Mouse (Mus musculus): Measurements from ENCODE around the gene Adarb2. TPM values are rescaled to one million over a fixed set of nuclear protein-coding genes. Genes with fewer than 3 reads are reported as not detected.
"Not testable (repeated sequence)": the region's sequence is repeated elsewhere in the genome, so short reads cannot be mapped to it uniquely, and the experiment has no call there.

The Adarb2 gene
- total RNA-seq, 4 experiments from 2014 or later: 21.7 to 32.0 (median 23.5) TPM

DNA sequence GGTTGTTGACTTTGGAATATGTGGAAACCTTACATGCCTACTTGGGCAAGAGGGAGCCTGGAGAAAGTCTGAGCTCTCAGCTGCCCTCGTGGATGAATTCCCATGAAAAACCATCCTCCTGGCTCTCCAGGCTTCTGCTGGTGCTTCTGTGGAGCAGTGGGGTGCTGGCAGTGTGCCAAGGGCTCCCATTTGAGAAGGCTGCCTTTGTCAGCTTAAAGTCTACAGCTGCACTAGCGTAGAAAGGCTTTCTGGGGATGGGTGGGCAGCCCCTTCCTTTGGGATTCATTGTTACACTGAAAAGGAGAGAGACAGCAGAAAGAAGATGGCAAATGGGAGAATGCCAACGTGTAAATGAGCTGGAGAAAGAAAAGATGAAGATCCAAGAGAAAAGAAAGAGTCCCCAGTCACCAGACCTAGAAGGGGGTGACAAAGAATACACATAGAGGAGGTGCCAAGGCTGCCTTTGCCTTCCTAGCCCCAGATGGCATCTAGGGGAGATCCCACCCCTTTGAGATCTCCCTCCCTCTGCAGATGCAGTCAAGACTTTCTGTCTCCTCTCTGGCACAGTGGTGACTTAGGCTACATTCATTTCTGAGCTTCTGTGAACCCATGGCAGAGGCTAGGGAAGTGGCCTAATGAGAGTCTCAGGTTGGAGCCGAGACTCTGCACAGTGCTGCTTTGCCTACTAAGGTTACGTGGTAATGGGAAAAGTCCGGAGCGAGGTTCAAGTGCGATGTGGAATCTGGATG, 381.8 kb downstream of the Adarb2 start:
- no peak for DNase-seq (ENCODE audit: low spot score in 2 of 2)

DNA sequence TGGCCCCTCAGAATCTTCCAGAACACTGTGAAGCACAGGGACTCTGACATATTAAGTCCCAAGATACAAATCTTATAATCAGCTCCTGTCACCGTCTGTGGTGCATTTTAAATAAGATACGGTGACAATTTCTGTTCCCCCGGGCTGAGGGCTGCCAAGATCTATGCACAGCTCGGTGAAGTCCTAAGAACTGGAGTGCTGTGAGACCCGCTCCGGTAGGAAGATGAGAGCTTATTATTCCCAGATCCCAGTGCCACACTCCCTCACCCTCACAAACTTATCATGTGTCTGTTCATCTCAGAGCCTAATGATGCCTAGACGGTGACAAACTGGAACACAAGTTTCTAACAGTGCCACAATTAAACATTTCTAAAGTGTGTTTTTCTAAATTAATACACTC, 384.8 kb downstream of the Adarb2 start:
- DNase-seq (ENCODE audit: low spot score in 2 of 2): no peak

DNA sequence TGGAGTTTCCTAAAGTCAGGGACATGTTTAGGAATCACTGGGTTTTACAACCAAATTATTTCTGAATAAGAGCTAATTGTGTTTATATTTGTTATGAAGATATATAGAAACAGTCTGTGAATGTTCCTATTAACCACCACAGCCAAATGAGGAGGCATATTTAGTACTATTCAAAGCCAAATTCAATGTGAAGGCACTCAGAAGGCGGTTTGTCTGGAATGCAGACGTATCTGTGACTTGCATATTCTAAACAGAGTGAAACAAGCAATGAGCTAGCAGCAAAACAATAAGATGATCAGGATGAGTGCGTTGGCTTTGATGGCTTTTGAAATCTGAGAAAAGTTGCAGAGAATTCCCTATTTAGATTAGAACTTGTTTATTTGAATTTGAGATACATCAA, 387.8 kb downstream of the Adarb2 start:
- no peak for DNase-seq (ENCODE audit: low spot score in 2 of 2)

DNA sequence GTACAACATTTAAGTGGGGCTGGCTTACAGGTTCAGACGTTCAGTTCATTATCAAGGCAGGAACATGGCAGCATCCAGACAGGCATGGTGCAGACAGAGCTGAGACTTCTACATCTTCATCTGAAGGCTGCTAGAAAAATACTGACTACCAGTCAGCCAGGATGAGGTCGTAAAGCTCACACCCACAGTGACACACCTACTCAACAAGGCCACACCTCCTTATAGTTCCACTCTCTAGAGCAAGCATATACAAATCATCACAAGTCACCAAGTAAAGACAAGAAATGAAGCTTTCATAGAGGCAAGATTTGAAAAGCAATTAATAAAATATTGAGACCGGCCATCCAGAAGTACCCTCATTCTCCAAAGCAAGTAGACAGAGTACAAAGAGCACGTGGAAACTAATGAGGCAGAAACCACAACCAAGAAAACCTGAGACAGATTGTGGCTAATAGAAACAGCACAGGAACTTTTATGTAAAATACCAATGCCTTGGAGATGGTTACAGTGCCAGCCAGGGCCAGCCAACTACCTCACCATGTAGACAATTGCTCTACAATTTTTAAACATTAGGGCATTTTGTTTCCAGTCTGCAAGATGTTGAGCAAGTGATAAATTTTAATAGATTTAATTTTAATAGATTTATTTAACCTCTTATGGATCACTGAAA, 394.4 kb downstream of the Adarb2 start:
- no peak for DNase-seq (ENCODE audit: low spot score in 2 of 2)

DNA sequence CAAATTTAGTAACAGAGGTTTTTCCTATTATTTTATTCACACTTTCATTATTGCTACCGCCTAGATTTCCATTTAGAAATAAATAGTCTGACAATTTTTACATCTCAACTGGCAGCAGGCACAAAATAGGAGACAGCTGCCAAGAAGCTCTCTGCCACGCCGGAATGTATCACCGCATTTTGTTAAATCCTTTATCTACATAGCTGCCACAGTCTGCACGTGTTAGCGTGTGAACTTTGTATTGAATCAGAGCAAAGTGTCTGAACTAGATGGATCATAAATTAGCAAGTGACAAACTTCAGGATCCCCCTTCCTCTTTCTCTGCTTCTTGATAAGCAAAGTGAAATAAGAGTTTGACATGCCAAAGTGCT, 395.0 kb downstream of the Adarb2 start:
- DNase-seq (ENCODE audit: low spot score in 2 of 2): no peak

DNA sequence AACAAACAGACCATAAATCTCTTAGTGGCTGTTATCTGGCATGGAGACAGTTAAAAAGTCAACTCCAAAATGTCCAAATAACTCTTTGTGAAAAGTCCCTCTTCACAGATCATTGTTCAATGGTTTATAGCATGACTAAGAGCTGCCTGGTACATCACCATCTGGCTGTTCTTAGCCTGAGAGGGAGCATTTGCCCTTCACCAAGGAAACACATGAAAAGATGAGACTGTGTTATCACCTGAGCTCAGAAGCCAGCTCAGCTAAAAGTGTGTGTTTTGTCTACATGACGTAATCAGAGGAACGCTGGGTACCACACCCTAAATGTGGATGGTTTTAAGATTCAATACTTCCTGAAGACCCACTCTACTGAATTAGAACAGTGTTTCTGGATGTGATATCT, 403.0 kb downstream of the Adarb2 start:
- DNase-seq (ENCODE audit: low spot score in 2 of 2): no peak

DNA sequence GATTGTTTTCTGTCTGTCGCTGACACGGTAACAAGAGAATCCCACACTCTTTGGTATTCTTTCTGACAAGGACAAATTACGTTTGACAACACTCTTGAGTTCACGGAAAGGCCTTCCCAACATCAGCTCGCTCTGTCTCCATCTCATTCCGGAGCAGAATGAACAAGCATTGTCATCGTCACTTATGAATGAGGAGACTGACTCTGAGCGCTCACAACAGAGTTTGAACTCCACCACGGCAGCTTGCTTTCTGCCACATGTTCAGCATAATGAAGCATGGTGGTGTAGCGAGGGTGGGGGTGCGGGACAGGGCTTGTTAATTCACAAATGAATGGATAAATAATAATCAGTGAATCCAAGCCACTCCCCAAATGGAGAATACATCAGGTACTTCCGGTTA, 405.4 kb downstream of the Adarb2 start:
- no peak for DNase-seq (ENCODE audit: low spot score in 2 of 2)

DNA sequence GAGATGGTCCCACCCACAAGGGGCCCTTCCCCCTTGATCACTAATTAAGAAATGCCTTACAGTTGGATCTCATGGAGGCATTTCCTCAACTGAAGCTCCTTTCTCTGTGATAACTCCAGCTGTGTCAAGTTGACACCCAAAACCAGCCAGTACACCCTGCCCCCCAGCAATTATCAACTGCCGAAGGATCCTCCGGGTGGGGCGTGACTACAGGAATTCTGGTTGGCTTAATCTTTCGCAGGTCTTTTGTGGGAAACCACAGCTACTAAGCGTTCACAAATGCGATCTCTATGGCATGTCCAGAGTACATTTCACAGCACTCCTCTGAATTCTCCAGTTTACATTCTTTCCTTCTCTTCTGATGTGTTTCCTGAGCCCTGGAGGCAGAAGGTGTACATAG, 406.3 kb downstream of the Adarb2 start:
- DNase-seq (ENCODE audit: low spot score in 2 of 2): not testable (repeated sequence)

DNA sequence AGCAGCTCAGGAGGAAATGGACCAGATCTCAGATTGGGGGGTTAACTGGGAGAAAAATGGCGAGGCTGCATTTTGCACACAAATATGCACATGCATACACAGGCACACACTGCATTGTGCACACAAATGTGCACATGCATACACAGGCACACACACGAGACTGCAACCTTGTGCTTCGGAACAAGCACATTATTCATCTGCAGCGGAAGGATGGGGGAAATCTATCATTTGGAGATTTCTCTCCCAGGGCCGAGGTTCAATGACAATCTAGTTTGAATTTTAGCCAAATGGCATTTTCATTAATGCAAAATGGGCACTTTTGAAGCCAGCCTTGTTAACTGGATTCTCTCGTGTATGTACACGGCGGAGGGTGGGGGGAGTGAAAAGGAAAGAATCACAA, 408.3 kb downstream of the Adarb2 start:
- DNase-seq (ENCODE audit: low spot score in 2 of 2): no peak

DNA sequence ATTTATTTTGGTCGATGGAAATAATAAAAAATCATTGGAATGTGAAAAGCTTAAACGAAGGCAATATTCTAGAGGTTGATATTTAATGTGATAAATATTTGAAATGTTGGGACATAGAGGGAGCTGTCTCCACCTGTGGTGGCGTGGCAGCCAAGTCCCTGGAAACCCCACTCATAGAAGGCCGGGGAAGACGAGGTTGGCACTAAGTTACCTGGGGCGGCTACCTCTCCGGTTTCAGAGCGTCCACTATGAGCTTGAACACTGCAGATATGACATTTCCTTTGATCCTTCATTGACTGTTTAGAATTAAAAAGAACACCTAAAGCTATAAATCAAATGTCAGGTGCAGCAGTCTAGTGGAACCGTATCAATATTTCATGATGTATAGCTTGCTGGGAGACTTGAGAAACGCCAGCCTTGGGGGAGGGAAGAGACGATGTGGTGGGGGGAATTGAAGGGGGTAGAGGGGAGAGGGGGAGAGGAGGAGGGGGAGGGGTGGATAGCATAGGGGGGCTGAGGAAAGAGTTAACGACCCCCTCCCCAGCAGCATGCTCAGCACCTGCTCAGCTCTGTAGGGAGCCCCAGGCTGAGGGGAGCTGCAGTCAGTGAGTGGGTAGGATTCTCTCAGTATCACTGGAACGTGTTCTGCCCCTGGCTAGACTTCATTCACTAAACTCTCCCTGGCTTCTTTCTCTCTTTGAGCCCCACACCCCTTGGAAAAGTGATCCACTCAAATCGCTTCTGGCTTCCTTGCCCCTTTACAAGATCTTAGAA, 410.1 kb downstream of the Adarb2 start:
- DNase-seq (ENCODE audit: low spot score in 2 of 2): no peak

DNA sequence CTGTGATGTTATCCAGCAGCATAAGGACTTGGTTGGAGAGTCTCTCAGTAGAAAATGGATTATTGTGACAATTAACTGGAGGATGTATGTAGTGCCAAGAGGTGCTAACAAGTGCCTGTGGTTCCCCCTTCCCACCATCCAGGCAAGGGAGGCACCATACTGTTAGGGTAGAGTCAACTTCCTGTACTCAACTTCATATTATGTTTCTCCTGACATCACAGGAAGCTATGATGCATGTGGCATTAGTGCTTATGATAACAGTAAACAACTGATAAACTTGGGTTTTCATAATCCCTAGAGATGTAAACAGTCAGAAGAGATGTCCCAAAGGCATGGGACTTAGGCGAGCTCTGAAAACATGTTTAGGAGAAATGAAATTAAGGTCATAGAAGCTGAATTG, 414.0 kb downstream of the Adarb2 start:
- no peak for DNase-seq (ENCODE audit: low spot score in 2 of 2)

DNA sequence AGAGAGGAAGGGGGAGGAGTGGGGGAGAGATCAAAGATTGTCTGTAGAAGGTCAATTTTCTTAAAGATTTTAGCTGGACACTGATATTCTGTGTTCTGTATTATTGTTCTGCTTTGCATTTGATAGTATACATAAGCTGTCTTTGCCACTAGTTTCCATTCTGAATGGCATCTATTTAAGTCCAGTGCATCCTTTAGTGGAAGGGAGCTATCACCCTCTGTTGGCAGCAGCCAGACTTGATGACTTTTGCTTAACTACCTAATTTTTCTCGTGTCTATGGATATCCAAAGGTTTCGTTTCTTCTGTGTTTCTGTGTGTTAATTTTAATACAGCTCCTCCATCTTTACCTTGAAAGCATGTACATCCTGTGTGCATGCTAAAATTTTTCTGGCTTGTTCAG, 419.6 kb downstream of the Adarb2 start:
- DNase-seq (ENCODE audit: low spot score in 2 of 2): no peak

DNA sequence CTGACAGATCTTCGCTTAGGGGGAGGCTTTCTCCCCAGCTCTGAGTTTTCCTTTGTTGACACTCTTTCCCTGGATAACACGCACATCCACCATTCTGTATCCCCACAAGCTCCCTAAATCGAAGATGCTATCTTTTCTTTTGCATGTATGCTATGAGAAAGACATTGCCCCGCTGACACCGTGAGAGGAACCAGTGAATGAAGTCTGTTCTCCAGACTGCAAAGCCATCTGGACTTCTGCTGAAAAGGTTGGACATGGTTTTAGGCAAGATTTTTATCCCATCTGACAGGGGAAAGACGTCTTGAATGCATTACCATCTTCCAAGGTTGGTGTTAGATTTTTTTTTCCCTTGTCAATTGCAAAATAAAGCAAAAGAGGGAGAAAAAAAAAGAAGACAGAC, 426.9 kb downstream of the Adarb2 start:
- no peak for DNase-seq (ENCODE audit: low spot score in 2 of 2)

DNA sequence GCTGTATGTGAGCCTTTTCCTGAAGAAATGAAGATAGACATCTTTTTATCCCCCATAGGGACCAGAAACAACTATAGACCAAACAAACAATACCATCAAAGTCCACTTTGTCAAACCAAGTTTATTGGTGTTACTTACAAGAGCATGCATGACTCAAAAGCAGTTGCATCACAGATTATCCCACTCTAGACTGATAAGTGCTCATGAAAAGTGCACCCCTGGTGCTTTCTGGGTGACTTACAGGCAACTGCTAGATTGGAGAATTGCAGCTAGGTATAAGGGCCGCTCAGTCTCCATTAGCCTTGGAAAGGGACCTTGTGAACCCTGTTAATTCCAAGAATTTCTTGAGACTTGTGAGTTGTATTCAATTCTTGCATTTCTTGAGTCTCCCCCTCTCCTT, 429.0 kb downstream of the Adarb2 start:
- DNase-seq (ENCODE audit: low spot score in 2 of 2): no peak

DNA sequence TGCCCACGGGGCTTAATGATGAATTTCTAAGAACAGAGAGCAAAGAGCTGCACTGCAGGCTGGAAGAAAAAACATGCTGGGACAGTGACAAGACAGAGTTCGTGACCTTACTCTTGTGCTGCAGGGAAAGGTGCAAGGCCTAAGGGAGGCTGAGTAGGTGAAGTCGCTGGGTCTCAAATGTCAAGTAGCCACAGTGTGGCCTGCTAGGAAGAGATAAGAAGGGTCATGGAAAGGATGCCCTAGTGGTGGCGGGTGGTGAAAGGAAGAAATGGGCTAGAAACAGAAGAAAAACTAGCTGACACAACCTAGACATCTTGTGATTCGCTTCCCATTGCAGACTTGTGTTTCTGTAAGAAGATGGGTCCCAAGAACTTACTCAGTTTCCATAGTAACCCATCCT, 429.4 kb downstream of the Adarb2 start:
- DNase-seq (ENCODE audit: low spot score in 2 of 2): no peak

DNA sequence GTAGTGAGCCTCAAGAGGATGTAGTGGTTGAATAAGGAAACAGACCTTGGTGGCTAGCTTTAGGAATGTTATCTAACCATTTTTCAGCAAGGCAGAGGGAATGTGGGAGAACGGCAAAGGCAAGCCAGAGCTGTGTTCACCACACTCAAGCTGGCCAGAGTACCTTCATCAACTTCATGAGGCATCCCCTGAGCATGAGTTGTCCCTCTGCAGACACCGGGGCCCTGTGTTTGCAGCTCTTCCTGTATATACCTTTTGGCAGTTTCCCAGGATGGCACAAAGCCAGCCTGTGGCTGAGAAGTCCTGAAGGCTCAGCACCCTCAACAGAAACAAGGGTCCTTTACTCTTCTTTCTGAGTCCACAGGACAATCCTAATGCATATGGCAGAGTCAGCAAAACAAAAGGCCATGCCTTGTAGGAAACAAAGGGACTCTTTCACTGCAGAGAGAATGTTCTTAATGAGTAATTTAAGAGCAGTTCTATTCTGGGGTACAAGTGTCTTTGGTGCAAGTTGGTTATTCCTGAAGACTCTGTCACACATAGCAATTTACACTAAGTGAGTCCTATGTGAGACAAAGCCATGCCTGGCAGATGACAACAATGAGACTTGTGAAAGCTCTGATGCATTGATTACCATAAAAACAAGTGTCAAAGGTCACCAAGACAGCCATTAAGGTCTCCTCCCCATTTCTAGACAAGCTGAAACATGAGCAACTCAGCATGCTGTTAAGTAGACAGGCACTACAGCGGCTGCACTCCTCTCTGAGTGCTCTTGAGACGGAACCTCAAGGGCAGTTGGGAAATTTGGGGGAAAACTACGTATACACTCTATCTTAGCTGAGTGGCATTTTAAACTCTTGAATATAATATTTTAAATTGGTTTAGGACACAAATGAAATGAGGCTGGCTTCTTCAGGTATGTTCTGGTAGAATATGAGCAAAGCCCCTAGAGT, 431.0 kb downstream of the Adarb2 start:
- no peak for DNase-seq (ENCODE audit: low spot score in 2 of 2)

DNA sequence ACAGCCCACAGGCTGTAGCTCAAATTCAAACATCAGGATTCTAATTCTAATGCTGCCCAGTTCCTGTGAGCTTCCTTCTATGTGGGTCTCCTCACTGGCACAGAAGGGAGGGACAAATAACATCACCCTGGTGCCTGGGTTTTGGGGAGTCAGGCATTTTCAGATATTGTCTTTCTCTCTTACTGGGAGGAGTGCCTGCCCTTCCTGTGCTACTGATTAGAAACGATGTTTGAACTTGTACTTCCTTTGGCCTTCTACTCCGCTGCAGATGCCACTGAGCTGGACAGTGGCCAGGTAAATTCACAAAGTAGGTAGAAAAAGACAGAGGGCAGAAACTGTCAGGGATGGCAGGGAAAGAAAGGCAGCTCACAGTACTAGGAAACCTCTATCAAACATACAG, 439.4 kb downstream of the Adarb2 start:
- no peak for DNase-seq (ENCODE audit: low spot score in 2 of 2)

DNA sequence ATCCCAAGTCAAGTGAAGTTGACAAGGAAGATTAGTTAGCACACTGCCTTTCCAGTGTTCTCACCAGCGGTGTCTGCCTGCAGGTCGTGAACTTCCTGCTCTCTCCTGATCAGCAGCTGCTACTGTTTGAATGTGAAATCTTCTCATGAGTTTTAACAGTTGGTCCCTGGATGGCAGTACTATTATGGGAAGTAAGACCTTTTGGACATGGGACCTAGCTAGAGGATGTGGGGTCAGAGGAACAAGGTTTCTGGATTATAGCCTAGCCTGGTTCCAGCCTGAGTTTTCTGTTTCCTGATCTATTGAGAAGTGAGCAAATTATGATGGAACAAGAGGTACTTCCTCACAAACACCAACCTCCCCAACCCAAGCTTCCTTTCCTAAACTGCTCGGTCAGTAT, 441.3 kb downstream of the Adarb2 start:
- no peak for DNase-seq (ENCODE audit: low spot score in 2 of 2)

DNA sequence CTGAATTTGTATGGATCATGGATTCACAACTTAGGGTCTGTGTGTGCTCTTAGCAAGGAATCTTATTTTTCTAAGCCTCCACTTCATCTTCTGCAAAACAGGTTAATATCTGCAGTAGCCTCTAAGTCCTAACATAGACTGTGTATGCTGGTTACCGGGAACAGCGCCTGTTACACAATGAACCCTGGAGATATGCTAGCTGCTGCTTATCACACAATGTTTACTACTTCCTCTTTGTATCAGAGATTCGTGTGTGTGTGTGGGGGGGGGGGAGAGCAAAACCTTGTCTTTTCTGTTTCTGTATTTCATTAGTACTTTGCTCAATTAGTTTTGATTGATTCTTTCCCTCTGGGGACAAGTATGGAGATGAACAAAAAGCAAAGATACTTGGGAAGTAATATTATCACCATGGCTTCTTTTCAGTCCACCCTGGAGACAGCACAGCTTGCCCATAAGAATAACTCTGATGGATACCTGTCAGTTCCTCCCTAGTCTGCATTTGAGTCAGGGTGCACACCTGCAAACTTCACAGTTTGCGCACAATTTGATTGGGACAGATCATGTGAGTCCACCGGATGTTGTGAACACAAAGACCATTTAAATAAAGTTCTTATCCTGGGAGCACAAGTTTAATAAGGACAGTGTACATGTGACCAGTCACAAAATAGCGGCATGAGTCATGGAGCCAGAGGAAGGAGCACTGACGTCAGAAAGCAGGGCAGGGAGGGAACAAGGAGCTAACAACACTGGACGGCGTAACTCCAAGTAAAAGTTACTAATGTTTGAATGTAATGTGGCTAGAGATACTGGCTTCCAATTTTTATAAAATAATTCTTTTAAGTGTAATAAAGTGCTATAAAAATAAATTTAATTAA, 442.4 kb downstream of the Adarb2 start:
- DNase-seq (ENCODE audit: low spot score in 2 of 2): no peak

DNA sequence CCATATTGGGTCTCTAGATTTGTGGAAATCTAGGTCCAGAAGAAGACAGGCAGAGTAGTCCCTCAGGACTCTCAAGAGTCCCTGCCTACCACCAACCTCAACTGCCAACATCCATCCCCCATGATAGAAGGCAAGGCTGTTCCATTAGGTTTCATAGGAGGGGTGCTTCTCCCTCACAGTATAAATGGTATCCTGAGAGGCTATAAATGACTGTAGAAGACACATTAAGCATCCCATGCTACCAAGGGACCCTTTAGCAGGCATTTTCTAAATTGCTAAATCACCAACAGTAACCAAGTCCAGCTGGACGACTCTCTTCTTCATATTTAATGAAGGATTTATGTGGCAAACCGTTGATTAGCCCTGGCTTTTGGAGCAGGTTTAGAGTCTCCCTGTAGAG, 446.6 kb downstream of the Adarb2 start:
- DNase-seq (ENCODE audit: low spot score in 2 of 2): no peak
